Mouse (Mus musculus) stomach, postnatal 0 days (tissue): ENCODE measurements around the gene Nid2.

Experiments
- CTCF ChIP-seq: IDR thresholded peaks from 2 replicates; pipeline ENCODE4 v1.5.1; 2016; ENCODE audit warnings: antibody characterized with exemption, low read depth, mild to moderate bottlenecking, moderate library complexity
- EP300 ChIP-seq: optimal IDR thresholded peaks from 2 replicates; pipeline ENCODE3; 2016; ENCODE audit warnings: antibody characterized with exemption

- TF ChIP-seq CTCF (peak; percentile 58), EP300 (no peak)
Observed at GRCm38 (mm10) chr14:19858808-19859776, 108.0 kb downstream of the Nid2 start.
